ENCODE assay signal across 1 mouse cellular context in the genomic region with DNA sequence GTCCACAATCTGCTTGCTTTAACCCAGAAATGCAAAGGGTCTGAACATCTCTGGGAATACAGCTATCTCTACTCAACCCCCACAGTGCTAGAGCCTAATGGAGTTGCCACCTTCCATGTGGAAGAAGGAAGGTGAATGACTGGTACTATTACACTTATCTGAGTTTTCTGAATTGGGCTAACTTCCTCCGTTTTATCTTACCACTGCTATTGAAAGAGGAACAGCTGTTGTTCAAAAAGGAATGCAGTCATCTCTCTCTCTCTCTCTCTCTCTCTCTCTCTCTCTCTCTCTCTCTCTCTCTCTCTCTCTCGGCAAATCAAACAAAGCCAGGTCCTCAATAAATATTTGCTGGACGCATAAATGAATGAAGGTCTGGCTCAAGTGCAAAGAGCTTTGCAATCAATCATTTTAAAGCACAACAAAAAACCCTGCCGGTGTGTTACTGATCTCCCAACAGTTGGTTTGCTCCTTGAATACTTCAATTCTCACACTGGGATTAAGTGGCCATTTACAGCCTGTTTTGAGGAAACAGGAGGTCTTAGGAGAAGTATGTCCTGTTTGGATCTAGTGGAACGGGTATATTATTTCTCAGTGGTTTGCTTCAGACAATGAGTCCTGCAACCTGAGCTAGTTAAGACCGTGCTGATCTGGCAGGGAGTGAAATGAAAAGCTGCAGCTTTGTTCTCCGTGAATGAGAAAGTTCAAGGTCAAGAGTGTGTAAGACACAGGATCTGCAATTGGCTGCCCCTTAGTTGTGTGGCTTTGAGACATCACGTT.
A peak's percentile ranks its signal among the peaks of the same experiment; 100 is the strongest.
TF ChIP-seq lines count a peak whose summit lies in the region.

No protein-coding gene starts in this region.

TF ChIP-seq in MEL, 35 proteins besides CTCF, POLR2A, EP300 and RAD21 (continued from another document):
- TF ChIP-seq MYB (IDR thresholded peaks at IDR 0.05; ENCODE audit: low read depth, low read length) (no peak), HCFC1 (IDR thresholded peaks at IDR 0.05; ENCODE audit: low read depth, low read length) (peak; percentile 39; the same call in 1 of the 2 replicates), NELFE (IDR thresholded peaks at IDR 0.05; ENCODE audit: low read depth, low read length) (no peak), TBP (IDR thresholded peaks at IDR 0.05; ENCODE audit: low read depth, low read length) (no peak), E2F4 (IDR thresholded peaks at IDR 0.05; ENCODE audit: borderline replicate concordance, low read depth, low read length) (no peak), MYC (IDR thresholded peaks at IDR 0.05; ENCODE audit: low read depth, low read length) (peak; percentile 74; the same call in 1 of the 2 replicates), USF2 (IDR thresholded peaks at IDR 0.05; ENCODE audit: borderline replicate concordance in 1 of 2, insufficient read depth in 1 of 2, low read depth in 1 of 2, low read length in 2 of 2) (no peak), BHLHE40 (IDR thresholded peaks at IDR 0.05; ENCODE audit: borderline replicate concordance, low read depth, low read length) (no peak), GABPA (IDR thresholded peaks at IDR 0.05; ENCODE audit: low read depth, low read length) (no peak)
TF ChIP-seq in MEL: peak in this region for 9.
